32 mouse cellular contexts compared by ENCODE assay signal in genomic region chr13:92469381-92469780, GRCm38 (mm10). TPM values are rescaled to one million over a fixed set of nuclear protein-coding genes. Genes with fewer than 3 reads are reported as not detected.
DNase-seq lines count a peak whose midpoint lies in the region; ATAC-seq and TF ChIP-seq lines count a peak whose summit lies in the region.
"Had no signal": no experiment of that assay in that cellular context is flagged by ENCODE, and none has a peak within 500 bp of the region (broad histone marks: within the 10 kb centered on the region; RNA-seq: fewer than 3 reads in every experiment).

No protein-coding gene starts in this region.

- H3K4me2 ChIP-seq in kidney, embryonic 14.5 days (replicated peaks; ENCODE audit: low read depth, low read length) = no peak overlapping the region
- no peak overlapping the region for H3K4me2 ChIP-seq in liver, embryonic 12.5 days
- H3K4me2 ChIP-seq: embryonic facial prominence, embryonic 12.5 days; embryonic facial prominence, embryonic 15.5 days; heart, embryonic 13.5 days; hindbrain, embryonic 14.5 days had no signal

- 56% methylated on average over 2 of the region's 2 CpGs for WGBS in kidney, embryonic 14.5 days
- WGBS in liver, adult 2 months = 35% methylated on average over 2 of the region's 2 CpGs
- 72% methylated on average over 2 of the region's 2 CpGs for WGBS in liver, embryonic 12.5 days (ENCODE audit: insufficient replicate concordance)

- ATAC-seq in kidney, embryonic 14.5 days (ENCODE audit: low FRiP score, low TSS enrichment) = no peak
- ATAC-seq in liver, embryonic 12.5 days = no peak
- ATAC-seq in megakaryocyte-erythroid progenitor cell, adult 5-6 weeks (replicated peaks; ENCODE audit: low FRiP score, low TSS enrichment, poor library complexity, severe bottlenecking) = no peak
- ATAC-seq: forebrain, embryonic 14.5 days; forebrain, postnatal 0 days had no signal

- no peaks in the 10 kb centered on the region for H3K4me1 ChIP-seq in kidney, embryonic 14.5 days (ENCODE audit: control insufficient read depth, insufficient read depth, low read length)
- peaks cover 13% of the 10 kb centered on the region; the same call in 1 of the 2 replicates for H3K4me1 ChIP-seq in liver, adult 2 months (ENCODE audit: control insufficient read depth, insufficient read depth, low read length)
- H3K4me1 ChIP-seq in liver, embryonic 12.5 days = no peaks in the 10 kb centered on the region; the same call in 1 of the 2 replicates
- H3K4me1 ChIP-seq: embryonic facial prominence, embryonic 12.5 days; embryonic facial prominence, embryonic 15.5 days; heart, embryonic 10.5 days; heart, embryonic 13.5 days had no signal

- no peak overlapping the region for H3K27ac ChIP-seq in kidney, embryonic 14.5 days (ENCODE audit: low read depth, low read length)
- peak overlapping the region; percentile 52 for H3K27ac ChIP-seq in liver, adult 2 months (replicated peaks; ENCODE audit: insufficient read depth, low read depth, low read length)
- no peak overlapping the region for H3K27ac ChIP-seq in liver, embryonic 12.5 days
- H3K27ac ChIP-seq: embryonic facial prominence, embryonic 12.5 days; embryonic facial prominence, embryonic 15.5 days; heart, adult 2 months; heart, embryonic 10.5 days; heart, embryonic 13.5 days; hindbrain, embryonic 14.5 days had no signal

- no peaks in the 10 kb centered on the region for H3K79me2 ChIP-seq in liver, adult 2 months (ENCODE audit: control insufficient read depth, insufficient read depth, low read length)

- peak; percentile 37 for DNase-seq in kidney, adult 18-20 months
- DNase-seq in liver, adult 2 months (ENCODE audit: extremely low read depth, low read depth, low spot score) = peak; percentile 83
- peak; percentile 76 for DNase-seq in kidney, adult 9 months
- DNase-seq in kidney, postnatal 14 days = peak; percentile 52
- DNase-seq in layer of hippocampus, adult 9-11 months = no peak
- DNase-seq: adrenal gland, adult 2 months; adrenal gland, postnatal 14 days; B cell, adult 2 months; cerebellum, adult 11 months; cerebellum, adult 2 months; cerebellum, adult 9-11 months; cerebellum, postnatal 25 days; forebrain, postnatal 0 days; gastrocnemius, postnatal 25 days; heart, adult 2 months; heart, postnatal 14 days; heart, postnatal 4 days had no signal

- no peak overlapping the region for H3K4me3 ChIP-seq in kidney, embryonic 14.5 days (ENCODE audit: low read length)
- no peak overlapping the region for H3K4me3 ChIP-seq in liver, adult 2 months (ENCODE audit: insufficient read depth, low read depth, low read length)
- H3K4me3 ChIP-seq in liver, embryonic 12.5 days = no peak overlapping the region
- H3K4me3 ChIP-seq: embryonic facial prominence, embryonic 12.5 days; embryonic facial prominence, embryonic 15.5 days; heart, adult 2 months; heart, embryonic 10.5 days; heart, embryonic 13.5 days had no signal

- TF ChIP-seq CTCF in liver, adult 2 months (IDR thresholded peaks at IDR 0.05; ENCODE audit: low read depth, low read length) = no peak

- no peak for TF ChIP-seq POLR2A in liver, adult 2 months (IDR thresholded peaks at IDR 0.05; ENCODE audit: extremely low read depth, insufficient read depth, low read length)

- H3K36me3 ChIP-seq in kidney, embryonic 14.5 days (ENCODE audit: control insufficient read depth, insufficient read depth, low read length) = no peaks in the 10 kb centered on the region
- H3K36me3 ChIP-seq in liver, adult 2 months (ENCODE audit: control insufficient read depth, insufficient read depth, low read length) = peaks cover 2% of the 10 kb centered on the region; the same call in 1 of the 2 replicates
- H3K36me3 ChIP-seq in liver, embryonic 12.5 days = 0 out of 2 replicates have a peak, but pooled peaks cover 7% of the 10 kb centered on the region
- H3K36me3 ChIP-seq: G1E; heart, embryonic 10.5 days had no signal

- no peaks in the 10 kb centered on the region for H3K9me3 ChIP-seq in kidney, embryonic 14.5 days (ENCODE audit: control insufficient read depth, low read length)
- no peaks in the 10 kb centered on the region for H3K9me3 ChIP-seq in liver, embryonic 12.5 days (replicated peaks)
- H3K9me3 ChIP-seq: embryonic facial prominence, embryonic 12.5 days; embryonic facial prominence, embryonic 15.5 days; G1E; heart, embryonic 10.5 days; heart, embryonic 13.5 days had no signal

- H3K27me3 ChIP-seq in kidney, embryonic 14.5 days (ENCODE audit: control insufficient read depth, insufficient read depth, low read length) = no peaks in the 10 kb centered on the region
- H3K27me3 ChIP-seq in liver, adult 2 months (ENCODE audit: control insufficient read depth, insufficient read depth, low read length) = no peaks in the 10 kb centered on the region
- H3K27me3 ChIP-seq in liver, embryonic 12.5 days (replicated peaks) = no peaks in the 10 kb centered on the region
- H3K27me3 ChIP-seq: CH12.LX; embryonic facial prominence, embryonic 12.5 days; embryonic facial prominence, embryonic 15.5 days; heart, embryonic 13.5 days had no signal

- no peak overlapping the region for H3K9ac ChIP-seq in kidney, embryonic 14.5 days (ENCODE audit: low read depth, low read length)
- H3K9ac ChIP-seq in liver, adult 2 months (ENCODE audit: low read depth, low read length) = no peak overlapping the region
- no peak overlapping the region for H3K9ac ChIP-seq in liver, embryonic 12.5 days
- H3K9ac ChIP-seq: embryonic facial prominence, embryonic 12.5 days; embryonic facial prominence, embryonic 15.5 days; forebrain, postnatal 0 days; heart, embryonic 13.5 days; hindbrain, embryonic 14.5 days had no signal

RNA-seq across cellular contexts. Expression of gene Fam151b, which starts 14.4 kb away (rescaled TPM):
- 0.18 TPM in 1 of 2 replicates, not detected in the other for polyA plus RNA-seq in kidney, embryonic 14.5 days (2014; fragmentation: Nextera tagmentation; extraction: Ambion mirVana)
- 8.7 and 9.3 TPM in 2 replicates for total RNA-seq in liver, adult 2 months (2014; rRNA removed)
- polyA plus RNA-seq in liver, adult 2 months (2012; rRNA removed) = 2.7 and 3.4 TPM in 2 replicates
- 0.19 TPM in 1 of 2 replicates, not detected in the other for polyA plus RNA-seq in liver, embryonic 12.5 days (2016; fragmentation: Nextera tagmentation; extraction: Ambion mirVana)
- total RNA-seq in megakaryocyte-erythroid progenitor cell, adult 5-6 weeks (2014; fragmentation: Nextera tagmentation) = 0.84 and 4.3 TPM in 2 replicates
- total RNA-seq in megakaryocyte-erythroid progenitor cell, adult 5-6 weeks (2017) = 1.4 and 11.3 TPM in 2 replicates
- polyA plus RNA-seq: embryonic facial prominence, embryonic 12.5 days; forebrain, embryonic 11.5 days; forebrain, postnatal 0 days; G1E; heart, embryonic 10.5 days; heart, embryonic 16.5 days; hindbrain, embryonic 14.5 days had no signal

RNA-seq across cellular contexts. Expression of gene Ankrd34b, which starts 43.7 kb away (rescaled TPM):
- polyA plus RNA-seq in kidney, embryonic 14.5 days (2014; fragmentation: Nextera tagmentation; extraction: Ambion mirVana) = 0.06 and 0.07 TPM in 2 replicates
- total RNA-seq in liver, adult 2 months (2014; rRNA removed) = not detected in 2 replicates
- not detected in 2 replicates for polyA plus RNA-seq in liver, adult 2 months (2012; rRNA removed)
- polyA plus RNA-seq in liver, embryonic 12.5 days (2016; fragmentation: Nextera tagmentation; extraction: Ambion mirVana) = not detected in 2 replicates
- total RNA-seq in megakaryocyte-erythroid progenitor cell, adult 5-6 weeks (2014; fragmentation: Nextera tagmentation) = not detected in 2 replicates
- total RNA-seq in megakaryocyte-erythroid progenitor cell, adult 5-6 weeks (2017) = not detected in 2 replicates
- total RNA-seq: CH12.LX; common myeloid progenitor, adult 5-6 weeks; gastrocnemius, adult 8-10 months; gastrocnemius, postnatal 25 days; heart, adult 2 months had no signal
- polyA plus RNA-seq: forebrain, embryonic 11.5 days; G1E; heart, adult 2 months had no signal
